Mouse (Mus musculus) heart, postnatal 4 days (tissue): ENCODE data around the gene 2310007B03Rik. TPM values are rescaled to one million over a fixed set of nuclear protein-coding genes. Genes with fewer than 3 reads are reported as not detected.

Experiments used
- DNase-seq: peaks from one replicate; pipeline ENCODE4 v3.0.0; 2021
- total RNA-seq, 2 experiments: library from RNA; stranded (reverse); gene quantifications; 2 replicates each; pipeline ENCODE4 v1.2.3; 2021

2310007B03Rik gene
- total RNA-seq, 2 experiments from 2014 or later: not detected

DNA sequence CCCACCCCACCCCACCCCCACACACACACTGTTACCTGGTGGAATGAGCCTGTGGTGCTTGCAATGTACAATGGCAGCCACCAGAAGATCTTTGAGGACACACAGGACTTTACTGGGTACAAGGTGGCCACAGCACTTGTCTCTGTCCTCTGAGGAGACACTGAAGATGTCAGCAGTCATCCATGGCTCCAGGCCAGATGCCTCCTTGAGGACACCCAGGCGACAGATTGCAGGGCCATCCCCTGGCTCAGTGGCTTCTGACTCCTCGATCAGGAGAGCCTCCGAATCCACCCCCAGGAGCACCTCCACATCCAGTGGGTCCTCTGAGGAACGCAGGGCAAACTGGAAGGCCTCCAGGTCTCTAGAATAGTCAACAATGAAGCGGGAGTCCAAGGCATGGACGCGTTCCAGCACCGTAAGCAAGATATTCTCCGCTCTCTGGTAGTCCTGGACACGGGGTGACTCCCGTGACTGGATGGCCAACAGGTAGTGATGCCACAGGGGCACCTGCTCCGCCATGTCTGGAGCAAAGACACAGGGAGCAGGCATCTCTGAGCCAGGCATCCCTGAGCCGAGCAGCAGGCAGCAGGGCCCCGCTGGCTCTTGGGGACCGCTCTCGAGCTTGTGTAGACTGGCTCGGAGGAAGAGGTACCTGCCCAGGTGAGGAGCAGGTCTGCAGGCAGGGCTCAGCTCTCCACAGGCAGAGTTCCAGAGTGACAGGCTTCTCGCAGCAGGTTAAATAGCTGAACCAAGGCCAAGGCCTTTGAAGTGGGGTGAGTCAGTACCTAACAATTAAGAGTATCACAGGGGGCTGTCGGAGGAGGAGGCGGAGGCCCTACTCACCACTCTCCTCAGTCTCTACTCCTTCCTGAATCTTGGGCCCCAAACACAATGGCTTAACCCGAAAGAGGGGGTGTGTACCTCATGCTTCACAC is 915 bp downstream of the 2310007B03Rik start:
- no peak for DNase-seq

DNA sequence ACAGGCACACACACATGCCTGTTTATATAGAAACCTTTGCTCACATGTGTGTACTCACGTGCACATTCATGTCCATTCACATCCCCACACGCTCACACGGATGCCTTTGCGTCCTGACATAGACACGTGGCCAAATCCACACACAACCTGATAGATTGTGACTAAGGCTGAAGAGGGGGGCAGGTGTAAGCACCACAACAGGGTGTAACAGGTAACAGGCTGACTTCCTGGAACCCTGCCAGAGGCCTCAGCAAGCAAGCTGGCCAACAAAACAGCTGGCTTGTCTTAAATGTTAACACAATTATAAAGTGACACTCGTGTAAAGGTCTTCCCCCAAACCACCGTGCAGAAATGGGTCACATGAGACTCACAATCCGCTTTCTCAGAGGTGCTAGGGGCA is 1.8 kb downstream of the 2310007B03Rik start:
- no peak for DNase-seq

DNA sequence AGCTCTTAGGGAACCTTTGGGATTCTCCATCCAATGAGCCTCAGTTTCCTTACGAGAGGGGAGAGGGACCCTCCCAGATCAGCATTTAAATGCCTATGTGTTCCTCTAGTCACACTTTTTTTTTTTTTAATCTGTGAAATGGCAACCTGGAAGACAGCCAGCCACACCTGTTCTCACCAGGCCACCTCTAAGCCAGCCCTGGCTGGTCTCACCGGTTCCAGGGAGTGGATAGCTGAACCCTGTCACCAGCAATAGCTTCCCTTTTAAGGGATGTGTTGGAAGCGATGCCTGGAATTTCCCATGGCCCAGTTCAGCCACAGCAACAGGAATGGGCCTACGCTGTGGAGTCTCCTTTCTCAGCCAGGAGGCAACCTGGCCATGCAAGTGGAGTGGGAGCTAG is 3.2 kb downstream of the 2310007B03Rik start:
- DNase-seq: no peak

DNA sequence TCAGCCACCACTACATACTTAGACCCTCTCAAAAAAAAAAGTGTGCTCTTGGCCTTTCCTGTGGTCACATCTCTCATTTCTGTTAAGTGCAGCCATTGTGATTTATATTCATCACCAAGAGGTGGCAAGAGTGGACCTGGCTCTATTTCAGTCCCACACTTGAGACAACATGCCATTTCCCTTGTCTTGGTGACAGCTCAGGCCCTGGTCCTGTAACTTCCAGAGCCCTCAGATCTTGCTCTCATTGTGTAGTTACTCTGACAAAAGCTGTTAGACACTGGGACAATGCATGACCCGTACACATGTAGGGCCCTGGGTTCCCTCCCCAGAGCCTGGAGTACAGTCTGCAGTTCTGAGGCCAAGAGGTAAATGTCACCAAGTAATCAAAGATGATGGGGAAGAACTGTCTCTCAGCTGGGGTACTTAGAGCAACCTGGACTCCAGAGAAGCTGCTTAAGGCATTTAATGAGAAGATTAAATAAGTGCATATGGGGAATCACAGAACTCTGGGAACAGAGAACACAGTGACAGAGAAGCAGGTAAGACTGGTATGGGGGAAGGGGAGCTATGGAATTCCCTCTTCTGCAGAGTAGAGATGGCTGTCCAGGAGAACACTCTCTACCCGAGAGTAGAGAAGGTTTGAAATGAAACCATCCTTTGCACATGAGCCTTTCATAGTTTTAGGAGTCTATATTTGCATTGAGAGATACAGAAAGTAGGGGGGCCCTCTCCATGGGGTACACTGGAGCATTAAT is 9.7 kb downstream of the 2310007B03Rik start:
- DNase-seq: no peak

DNA sequence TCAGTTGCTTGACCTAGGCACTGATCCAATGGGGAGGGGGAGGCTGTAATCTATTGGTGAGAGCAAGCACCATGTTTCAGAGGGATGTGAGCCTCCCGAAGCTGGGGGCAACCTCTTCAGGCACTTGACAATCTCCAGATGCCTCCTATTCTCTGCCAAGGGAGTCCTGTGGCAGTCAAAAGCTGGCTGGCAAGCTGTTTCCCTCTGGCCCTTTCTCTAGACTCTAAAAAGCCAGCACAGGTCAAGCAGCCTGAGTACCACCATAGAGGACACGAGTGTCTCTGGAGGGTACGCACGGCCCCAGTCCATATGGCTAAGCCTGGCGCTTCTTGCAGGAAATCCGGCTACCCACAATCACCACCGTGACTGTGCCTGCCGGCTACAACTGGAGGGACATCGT is 16.6 kb downstream of the 2310007B03Rik start:
- peak; percentile 57 for DNase-seq

DNA sequence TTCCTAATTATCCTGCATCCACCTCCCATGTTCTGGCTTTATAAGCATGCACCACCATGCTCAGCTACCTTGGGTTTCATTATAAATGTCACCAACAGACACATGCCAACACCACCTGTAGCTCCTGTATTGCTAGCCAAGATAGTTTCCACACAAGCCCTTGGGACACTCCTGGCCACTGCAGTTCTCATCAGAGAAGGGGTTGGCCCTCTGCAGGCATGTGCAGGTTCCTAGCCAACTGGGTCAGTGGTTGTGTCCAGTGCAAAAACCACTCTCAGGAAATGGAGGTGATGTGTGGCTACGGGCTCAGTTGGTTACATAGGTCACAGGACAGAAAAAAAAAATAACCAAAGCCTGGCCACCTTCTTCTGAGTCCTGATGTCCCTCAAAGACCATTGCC is 17.9 kb downstream of the 2310007B03Rik start:
- DNase-seq: no peak

DNA sequence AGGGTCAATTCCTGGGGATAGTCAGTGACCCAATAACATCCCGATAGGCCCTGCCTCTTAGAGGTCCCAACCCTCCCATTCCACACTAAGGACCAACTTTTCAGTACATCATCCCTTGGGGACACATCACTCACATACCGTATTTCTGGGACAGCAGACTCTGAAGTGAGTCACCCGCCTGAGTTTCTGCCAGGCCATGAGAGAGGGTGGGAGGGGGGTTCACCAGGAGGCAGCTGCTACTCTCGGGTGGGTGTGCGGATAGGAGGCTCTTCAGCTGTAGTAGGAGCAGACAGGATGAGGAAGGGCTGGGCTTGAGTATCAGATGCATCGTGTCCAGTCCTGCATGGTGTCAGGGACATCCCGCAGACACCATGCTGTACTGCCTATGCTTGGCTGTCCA is 21.0 kb downstream of the 2310007B03Rik start:
- peak; percentile 49 for DNase-seq

DNA sequence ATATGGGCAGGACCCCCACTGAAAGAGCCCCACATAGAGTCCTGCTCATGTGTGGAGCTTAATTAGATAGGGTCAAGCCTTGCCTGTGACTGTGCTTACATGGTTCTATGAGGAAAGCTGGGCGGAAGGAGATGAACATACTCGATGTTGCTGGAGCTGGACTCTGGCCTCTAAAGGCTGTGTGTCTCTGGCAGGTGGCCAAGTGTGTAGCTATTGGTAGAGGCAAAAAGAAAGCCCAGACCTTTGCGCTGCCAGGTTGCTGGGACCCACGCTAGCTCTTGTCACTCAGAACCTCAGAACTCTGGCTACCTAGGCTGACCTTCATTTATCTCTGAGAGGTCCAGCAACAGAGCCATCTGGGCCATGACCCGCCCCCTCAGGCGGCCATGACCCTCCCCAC is 22.2 kb downstream of the 2310007B03Rik start:
- peak; percentile 36 for DNase-seq

DNA sequence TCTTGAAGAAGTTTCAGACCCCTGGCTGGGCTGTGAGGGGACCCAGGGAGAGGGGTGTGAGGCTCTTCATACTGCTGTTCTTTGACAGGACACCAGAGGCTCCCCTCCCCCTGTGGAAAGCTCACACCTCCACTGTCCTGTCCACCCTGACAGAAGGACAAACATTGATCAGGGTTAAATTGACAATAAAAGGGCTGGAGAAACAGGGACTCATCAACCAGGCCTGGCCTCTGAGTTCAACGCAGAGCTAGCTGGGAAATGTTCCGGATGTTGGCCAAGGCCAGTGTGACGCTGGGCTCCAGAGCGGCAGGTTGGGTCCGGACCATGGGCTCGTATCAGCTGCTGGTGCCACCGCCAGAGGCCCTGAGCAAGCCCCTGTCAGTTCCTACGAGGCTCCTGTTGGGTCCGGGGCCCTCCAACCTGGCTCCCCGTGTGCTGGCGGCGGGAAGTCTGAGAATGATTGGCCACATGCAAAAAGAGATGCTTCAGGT is 25.7 kb downstream of the 2310007B03Rik start, which contains the start of gene Agxt:
Agxt (plus strand) TSS at position 205 of the 491 bp plus-strand sequence.
- no peak for DNase-seq

DNA sequence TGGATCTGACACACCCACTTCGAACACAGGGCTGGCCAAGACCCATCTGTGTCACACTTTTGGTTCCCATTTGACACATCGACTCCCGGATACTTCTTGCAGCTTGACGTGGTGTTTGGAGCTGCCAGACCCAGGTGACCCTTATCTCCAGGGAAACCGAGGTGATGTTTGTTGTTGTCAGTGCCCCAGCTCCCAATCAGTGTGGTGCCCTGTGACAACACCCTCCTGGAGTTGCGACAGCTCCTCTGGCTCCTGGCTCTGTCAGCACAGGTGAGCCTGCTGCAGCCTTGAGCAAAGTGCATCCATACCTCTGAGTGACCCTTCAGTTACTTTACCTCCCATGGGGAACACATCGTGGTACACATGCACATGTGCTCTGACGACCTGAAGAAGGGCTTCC is 28.1 kb downstream of the 2310007B03Rik start:
- DNase-seq: no peak

DNA sequence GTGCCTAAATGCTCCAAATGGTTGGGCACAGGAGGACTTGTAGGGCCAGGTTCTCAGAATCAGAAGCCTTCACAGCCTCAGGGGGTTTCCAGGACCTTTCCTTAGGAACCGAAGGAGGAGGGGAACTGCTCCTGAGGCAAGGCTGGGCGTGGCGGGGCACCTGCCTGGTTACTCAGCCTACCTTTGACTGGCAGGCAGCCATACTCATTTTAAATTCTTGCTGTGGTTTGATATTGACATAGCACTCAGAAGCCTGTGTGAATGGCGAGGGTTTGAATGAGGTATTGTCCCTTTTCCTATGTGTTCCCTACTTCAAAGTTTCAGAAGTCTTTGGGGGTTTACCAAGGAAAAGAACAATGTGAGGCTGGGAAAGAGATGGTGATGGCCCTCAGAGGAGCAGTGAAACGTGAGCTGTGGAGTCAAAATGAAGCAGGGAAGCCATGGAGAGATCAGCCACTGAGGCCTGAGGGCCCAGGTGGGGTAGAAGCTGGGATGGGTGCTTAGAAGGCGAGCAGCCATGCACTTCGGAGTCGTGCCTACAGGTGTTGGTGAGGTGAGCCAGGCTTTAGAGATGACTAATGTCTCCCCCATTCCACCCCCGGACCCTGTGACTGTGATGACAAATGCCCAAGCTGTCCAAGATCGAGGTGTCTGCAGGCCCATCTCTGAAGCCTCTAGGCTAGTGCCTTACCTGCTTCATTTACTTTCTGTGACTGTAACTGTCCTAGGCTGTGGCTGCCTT is 30.3 kb downstream of the 2310007B03Rik start:
- DNase-seq: no peak

DNA sequence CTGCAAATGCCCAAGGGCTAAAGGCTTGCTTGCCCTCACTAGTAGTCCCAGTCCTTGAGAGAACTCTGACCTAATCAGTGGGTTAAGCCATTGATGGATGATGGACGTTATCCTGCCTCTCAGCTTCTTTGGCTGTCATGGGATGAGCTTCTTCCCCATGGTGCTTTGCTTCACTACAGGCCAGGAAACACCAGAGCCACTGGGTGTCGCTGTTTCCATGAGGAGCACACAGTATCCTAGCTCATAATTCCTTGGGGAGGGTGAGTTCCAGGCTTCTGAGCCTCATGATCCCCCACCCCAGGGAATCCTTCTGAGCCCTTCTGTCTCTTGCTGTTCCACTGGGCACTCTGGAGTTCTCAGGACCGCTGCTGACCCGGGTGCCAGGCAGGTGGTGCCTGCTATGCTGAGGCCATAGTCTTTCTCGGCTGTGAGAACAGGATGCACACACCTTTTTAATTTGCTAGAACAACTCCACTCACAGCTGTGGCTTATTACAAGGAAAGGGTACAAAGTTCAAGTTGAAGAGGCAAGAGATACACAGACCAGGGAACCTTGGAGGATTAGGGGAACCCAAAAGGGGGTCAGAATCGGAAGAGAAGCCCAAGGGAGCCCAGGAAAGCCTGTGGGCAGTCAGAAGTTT is 31.9 kb downstream of the 2310007B03Rik start:
- DNase-seq: peak; percentile 79

DNA sequence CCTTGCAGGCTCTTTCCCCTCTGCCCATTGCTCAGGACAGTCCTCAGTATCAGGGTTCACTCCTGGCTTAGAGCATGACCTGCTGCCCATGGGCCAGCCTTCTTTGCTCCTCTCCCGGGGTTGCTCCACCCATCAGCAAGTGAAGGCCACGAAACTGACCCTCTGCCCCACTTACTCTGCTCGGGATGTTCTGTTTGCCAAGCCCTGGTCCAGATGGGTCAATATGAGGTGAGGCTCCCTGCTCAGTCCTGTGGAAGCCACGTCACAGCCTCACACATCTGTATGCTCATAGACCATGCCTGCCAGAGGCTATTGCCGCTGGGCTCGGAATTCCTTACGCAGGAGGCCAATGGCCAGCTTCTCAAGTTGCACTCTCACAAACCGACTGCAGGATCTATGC is 32.5 kb downstream of the 2310007B03Rik start:
- DNase-seq: no peak

DNA sequence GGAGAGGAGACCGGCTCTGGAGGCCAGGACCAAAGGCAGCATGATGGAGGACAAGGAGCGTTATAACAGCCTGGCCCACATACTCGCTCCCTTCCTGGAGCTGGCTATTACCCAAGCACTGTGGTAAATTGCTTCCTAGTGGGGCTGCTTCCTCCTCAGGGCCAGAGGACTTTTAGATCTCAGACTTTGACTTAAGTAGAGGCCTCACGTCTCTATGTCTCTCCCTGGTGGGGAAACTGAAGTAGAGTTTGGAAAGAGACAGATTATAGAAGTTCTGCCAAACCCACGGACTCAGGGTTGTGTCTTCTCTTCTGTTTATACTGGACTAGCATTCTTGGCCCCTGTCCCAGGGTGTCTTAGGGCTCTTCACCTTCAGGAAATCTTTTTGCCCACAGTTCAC is 35.5 kb downstream of the 2310007B03Rik start:
- DNase-seq: no peak

DNA sequence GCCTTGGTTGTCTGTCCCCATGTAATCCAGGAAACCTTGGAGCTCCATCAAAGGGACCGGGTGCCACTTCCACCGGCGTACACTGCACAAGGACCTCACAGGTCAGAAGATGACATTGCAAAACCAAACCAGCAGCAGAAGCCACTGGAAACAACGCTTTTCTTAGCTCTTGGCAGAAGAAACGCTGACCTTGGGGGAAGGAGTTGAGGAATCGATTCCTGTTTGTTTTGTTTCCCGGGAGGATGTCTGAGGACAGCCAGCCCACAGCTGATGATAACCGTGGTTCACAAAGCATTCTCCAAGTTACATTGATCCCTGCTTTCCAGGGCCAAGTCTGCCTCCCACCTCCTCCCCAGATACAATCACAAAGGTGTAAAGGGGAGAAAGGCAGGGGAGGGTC is 36.7 kb downstream of the 2310007B03Rik start:
- DNase-seq: no peak

DNA sequence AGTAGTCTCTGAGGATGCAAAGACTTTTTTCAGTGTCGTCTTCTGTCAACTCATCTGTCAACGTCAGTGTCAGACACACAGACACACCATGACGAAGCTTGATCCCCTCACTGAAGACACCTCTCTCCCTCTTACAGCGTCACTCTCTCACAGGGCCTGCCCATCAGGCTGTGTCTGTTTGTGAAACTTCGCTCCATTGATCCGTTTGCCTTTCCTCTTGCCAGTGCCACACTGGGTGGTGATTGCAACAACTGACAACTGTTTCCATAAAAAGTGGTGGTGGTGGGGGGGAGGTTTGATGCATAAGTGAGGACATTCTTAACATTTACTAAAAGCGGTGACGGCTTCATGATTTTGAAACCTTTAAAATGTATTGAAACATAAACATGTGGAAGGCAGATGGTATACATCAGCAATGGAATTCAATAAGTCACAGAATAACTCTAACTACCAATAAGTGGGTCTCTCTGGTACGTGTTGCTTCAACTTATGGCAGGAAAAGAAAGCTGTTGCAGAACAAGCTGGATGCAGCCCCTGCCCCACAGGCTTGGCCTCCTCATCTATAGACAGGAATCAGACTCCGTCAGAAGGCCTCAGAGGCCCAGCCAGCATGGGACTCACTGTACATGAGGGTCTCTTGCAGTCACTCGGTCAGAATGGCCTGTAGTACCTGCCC is 37.4 kb downstream of the 2310007B03Rik start:
- no peak for DNase-seq

DNA sequence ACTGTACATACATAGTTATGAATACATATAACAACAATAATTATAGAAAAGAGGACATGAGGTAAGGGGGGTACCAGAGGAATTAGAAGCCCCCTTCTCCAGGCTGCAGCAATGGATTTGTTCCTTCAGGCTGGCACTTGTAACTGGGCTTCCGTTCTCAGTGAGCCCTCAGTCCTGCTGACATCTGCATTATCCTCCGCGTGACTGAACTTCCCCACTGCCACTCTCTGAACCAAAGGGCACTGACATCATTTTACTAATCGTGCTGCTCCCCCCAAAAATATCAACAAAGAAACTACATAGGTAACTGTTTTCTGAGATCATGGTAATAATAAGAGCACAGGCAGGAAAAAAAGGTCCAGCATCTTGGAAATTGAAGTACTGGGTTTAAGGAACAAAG is 41.9 kb downstream of the 2310007B03Rik start:
- DNase-seq: no peak

DNA sequence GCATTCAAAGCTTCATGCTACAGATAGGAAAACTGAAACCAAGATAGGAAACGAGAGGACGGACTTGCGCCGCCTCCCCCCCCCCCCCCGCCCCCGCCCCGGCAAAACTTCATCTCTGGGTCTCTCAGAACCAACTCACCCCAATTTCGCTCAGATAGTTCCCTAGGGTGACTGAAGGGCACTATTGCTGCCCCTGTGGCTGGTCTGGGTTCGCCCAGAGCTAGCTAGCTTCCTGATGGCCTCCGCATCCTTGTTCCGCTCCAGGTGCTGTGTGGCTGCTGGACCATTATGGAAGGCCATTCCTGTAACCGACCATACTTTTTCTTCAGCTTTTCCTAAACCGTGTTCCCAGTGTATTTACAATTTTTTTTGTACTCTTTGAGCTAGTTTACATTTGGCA is 45.3 kb downstream of the 2310007B03Rik start:
- DNase-seq: no peak

DNA sequence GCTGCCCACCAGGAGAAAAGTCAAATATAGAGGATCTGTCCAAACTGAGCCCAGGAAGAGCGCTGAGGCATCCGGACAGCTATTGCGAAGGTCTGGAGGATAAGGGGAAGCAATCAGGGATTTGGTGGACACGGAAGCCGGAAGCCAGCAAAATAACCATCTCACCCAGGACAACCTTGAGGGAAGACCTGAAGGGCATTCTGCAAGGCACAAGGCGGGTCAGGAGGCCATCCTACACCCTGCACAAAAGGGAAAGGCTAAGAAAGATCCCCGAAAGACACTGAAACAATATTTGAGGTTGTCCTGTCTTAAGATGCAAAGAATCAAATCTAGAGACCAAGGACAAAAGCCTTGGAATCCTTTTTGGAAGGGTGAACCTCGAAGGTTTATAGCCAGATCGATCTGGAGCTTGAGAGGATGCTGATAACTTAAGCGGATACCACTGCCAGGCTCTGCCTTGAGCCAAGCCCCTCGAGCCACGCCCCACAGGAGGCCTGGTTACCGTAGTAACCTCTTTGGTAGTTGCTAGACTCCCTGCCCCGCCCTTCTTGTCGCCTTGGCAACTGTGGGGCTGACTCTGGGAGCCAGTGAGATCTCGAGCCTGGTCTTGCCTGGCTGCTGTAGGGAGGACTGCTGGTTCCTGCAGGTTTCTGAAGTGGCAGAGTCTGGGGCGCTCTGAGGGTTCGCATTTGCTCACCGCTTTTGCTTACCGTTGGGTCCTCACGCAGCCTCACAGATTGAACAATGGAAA is 45.9 kb downstream of the 2310007B03Rik start:
- peak; percentile 59 for DNase-seq

DNA sequence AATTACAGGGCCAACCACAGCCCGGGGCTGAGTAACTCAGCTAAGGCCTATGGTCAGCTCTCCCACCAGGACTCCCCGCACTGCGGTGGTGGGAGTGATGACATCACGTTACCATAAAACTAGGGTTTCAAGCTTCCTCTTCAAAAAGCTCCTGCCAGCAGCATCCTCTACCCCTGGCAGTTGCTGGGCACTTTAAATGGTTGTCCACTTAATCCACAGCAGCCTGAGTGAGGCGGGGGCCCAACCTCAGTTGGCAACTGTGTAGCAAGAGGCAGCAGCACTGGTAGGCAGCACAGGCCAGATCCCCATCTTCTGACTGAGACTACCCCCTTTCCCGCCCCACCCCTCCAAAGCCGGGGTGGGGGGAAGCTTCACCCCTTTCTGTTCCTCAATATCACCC is 58.0 kb downstream of the 2310007B03Rik start:
- no peak for DNase-seq

DNA sequence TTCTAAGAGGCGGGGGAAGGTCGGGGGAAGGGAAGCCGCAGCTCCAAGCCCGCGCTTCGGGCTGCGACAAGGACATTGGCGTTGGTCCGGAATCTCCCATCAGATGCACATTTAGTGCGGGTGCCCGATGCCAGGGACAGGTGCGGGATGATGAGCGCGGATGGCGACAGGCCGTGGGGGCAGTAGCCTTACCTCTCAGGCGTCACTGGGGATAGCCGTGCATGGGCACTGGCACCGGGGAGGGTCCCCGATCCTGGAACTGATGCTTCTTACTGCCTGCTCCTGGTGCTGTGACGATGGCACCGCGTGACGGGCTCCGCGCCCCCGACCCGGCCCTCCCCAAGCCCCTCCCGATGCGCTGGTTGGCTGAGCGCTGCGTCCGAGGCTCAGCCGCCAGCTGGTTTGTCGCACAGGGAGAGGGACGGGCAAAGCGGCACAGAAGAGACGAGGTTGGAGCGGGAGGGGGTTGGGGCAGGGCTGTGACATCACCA is 59.1 kb downstream of the 2310007B03Rik start, which contains the start of gene Kif1a:
Kif1a (minus strand) TSS at position 381 of the 491 bp plus-strand sequence.
- DNase-seq: peak; percentile 36
